Mouse (Mus musculus): ENCODE results near the gene Hivep1.

The Hivep1 gene

GRCm38 (mm10) chr13:42112071-42112470, 60.2 kb downstream of the Hivep1 start:
- no peak for DNase-seq (ENCODE audit: low read depth, low spot score)

- DNase-seq (ENCODE audit: low read depth, low spot score) = no peak
These were observed 60.9 kb downstream of the Hivep1 start for GRCm38 (mm10) chr13:42112748-42113147.

GRCm38 (mm10) chr13:42113601-42114000, 61.8 kb downstream of the Hivep1 start:
- DNase-seq (ENCODE audit: low read depth, low spot score) = no peak

GRCm38 (mm10) chr13:42116301-42116700, 64.5 kb downstream of the Hivep1 start:
- DNase-seq (ENCODE audit: low read depth, low spot score) = no peak

- DNase-seq (ENCODE audit: low read depth, low spot score) = no peak
These were observed 67.2 kb downstream of the Hivep1 start for GRCm38 (mm10) chr13:42119062-42119461.

GRCm38 (mm10) chr13:42121106-42121776, 69.4 kb downstream of the Hivep1 start:
- DNase-seq (ENCODE audit: low read depth, low spot score) = no peak

GRCm38 (mm10) chr13:42121777-42122682, 70.2 kb downstream of the Hivep1 start:
- no peak for DNase-seq (ENCODE audit: low read depth, low spot score)

- no peak for DNase-seq (ENCODE audit: low read depth, low spot score)
These were observed 92.8 kb downstream of the Hivep1 start for GRCm38 (mm10) chr13:42144627-42145026.

GRCm38 (mm10) chr13:42149328-42150071, 97.7 kb downstream of the Hivep1 start:
- no peak for DNase-seq (ENCODE audit: low read depth, low spot score)

- no peak for DNase-seq (ENCODE audit: low read depth, low spot score)
These were observed 98.2 kb downstream of the Hivep1 start for GRCm38 (mm10) chr13:42150072-42150450.

GRCm38 (mm10) chr13:42150462-42151127, 98.8 kb downstream of the Hivep1 start:
- DNase-seq (ENCODE audit: low read depth, low spot score) = no peak

GRCm38 (mm10) chr13:42158259-42158658, 106.4 kb downstream of the Hivep1 start:
- no peak for DNase-seq (ENCODE audit: low read depth, low spot score)

- no peak for DNase-seq (ENCODE audit: low read depth, low spot score)
These were observed 107.8 kb downstream of the Hivep1 start for GRCm38 (mm10) chr13:42159416-42160185.

- DNase-seq (ENCODE audit: low read depth, low spot score) = no peak
These were observed 119.0 kb downstream of the Hivep1 start for GRCm38 (mm10) chr13:42170802-42171201.

GRCm38 (mm10) chr13:42174827-42175420, 123.1 kb downstream of the Hivep1 start:
- no peak for DNase-seq (ENCODE audit: low read depth, low spot score)

- no peak for DNase-seq (ENCODE audit: low read depth, low spot score)
These were observed 130.8 kb downstream of the Hivep1 start for GRCm38 (mm10) chr13:42182635-42183034.

GRCm38 (mm10) chr13:42184131-42184530, 132.3 kb downstream of the Hivep1 start:
- no peak for DNase-seq (ENCODE audit: low read depth, low spot score)

- no peak for DNase-seq (ENCODE audit: low read depth, low spot score)
These were observed 141.2 kb downstream of the Hivep1 start for GRCm38 (mm10) chr13:42193016-42193415.

- no peak for DNase-seq (ENCODE audit: low read depth, low spot score)
These were observed 143.8 kb downstream of the Hivep1 start for GRCm38 (mm10) chr13:42195671-42196070.

- DNase-seq (ENCODE audit: low read depth, low spot score) = no peak
These were observed 145.8 kb downstream of the Hivep1 start for GRCm38 (mm10) chr13:42197656-42198055.

Data from c-Kit-negative CD71-positive TER-119-positive erythroid progenitor cells, embryonic 14.5 days (primary cell).